Mouse (Mus musculus): ENCODE results near the gene Srpx. TPM values are rescaled to one million over a fixed set of nuclear protein-coding genes. Genes with fewer than 3 reads are reported as not detected.

The Srpx gene
- polyA plus RNA-seq, 1 experiment from 2014 or later = 3.1 TPM

DNA sequence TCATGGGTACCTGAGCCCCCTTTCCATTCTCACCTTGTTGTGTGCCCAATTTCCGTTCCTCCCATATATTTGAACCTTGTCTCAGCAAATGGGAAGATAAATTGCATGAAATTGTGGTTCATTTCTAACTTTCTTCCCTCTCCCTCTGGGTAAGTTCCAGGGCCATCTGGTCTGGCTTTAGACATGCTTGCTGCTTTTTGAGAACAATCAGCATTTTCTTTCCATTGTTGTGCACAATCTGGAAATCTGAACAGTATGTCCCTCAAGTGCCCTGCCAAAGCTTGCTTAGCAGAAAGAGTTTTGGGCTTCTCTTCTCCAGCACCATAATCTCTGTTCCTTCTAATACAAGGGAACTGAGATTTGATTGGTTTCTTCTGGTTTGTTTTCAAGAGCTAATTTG, 53.7 kb downstream of the Srpx start:
- 88% methylated on average over 1 of the region's 1 CpGs for WGBS
- Histone ChIP-seq H3K4me3 (no peak overlapping the region), H3K36me3 (replicated peaks) (no peaks in the 10 kb centered on the region), H3K9me3 (no peaks in the 10 kb centered on the region), H3K4me1 (no peaks in the 10 kb centered on the region), H3K27me3 (ENCODE audit: poor library complexity, severe bottlenecking) (no peaks in the 10 kb centered on the region), H3K27ac (no peak overlapping the region)
- no peak for DNase-seq (ENCODE audit: extremely low spot score, low spot score)

DNA sequence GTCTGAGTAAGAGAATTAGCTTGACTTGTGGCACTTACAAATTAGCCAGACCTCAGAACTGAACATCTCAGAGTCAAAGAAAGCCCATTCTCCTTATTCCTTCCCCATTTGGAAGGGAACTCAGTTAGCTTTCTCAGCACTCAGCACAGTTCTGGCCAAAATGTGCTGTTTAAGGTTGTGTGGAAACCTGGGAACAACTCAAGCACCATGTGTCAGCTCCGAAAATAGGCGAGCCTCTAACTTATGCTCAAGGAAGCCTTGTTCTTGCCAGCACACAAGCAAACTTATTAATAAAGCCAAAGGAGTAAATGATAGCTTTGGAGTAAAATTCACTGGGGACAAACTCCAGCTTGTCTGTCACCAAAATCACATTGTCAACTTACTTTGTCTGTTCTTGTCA, 54.1 kb downstream of the Srpx start:
- DNase-seq (ENCODE audit: extremely low spot score, low spot score) = no peak
- Histone ChIP-seq H3K36me3 (replicated peaks) (no peaks in the 10 kb centered on the region), H3K9me3 (no peaks in the 10 kb centered on the region), H3K27me3 (ENCODE audit: poor library complexity, severe bottlenecking) (no peaks in the 10 kb centered on the region), H3K4me1 (no peaks in the 10 kb centered on the region), H3K4me3 (no peak overlapping the region), H3K27ac (no peak overlapping the region)
- WGBS = 90% methylated on average over 2 of the region's 2 CpGs

DNA sequence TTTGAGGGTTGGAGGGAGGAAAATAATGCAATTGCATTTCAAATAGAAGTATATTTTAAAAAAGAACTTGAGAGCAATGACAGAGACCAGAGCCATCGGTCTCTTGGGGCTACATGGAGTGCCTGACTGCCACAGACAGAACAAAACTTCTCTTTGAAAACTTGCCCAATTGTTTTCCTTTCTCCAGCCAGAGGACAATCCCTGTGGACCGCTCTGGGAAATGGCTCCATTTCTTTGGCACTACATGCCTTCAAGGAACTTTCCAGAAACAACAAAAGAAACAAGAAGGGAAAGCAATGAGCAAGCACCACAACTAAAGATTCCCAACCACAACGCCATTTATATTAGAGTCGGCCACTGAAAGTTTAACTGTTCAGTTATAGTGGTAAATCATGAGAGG, 55.3 kb downstream of the Srpx start:
- H3K27me3 ChIP-seq (ENCODE audit: poor library complexity, severe bottlenecking) = no peaks in the 10 kb centered on the region
- 83% methylated on average over 4 of the region's 4 CpGs for WGBS
- H3K9me3 ChIP-seq = no peaks in the 10 kb centered on the region
- no peaks in the 10 kb centered on the region for H3K36me3 ChIP-seq (replicated peaks)
- no peak overlapping the region for H3K4me3 ChIP-seq
- H3K27ac ChIP-seq = no peak overlapping the region
- no peaks in the 10 kb centered on the region for H3K4me1 ChIP-seq
- no peak for DNase-seq (ENCODE audit: extremely low spot score, low spot score)

DNA sequence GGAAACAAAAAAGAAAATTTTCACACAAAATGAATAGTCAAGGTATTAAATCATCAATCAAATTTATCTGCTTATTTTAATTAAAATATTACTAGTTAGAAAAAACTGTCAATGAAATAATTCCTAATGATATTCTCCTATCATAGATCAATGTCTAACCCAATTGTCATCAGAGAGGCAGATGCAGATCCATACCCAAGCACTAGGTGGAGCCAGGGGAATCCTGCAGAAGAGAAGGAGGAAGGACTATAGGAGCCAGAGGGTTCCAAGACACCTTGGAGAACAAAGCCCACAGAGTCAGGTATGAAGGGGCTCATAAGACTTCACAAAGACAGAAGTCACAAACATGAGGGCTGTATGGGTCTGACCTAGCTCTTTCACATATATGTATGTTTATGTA, 82.8 kb downstream of the Srpx start:
- Histone ChIP-seq H3K36me3 (replicated peaks) (no peaks in the 10 kb centered on the region), H3K4me1 (no peaks in the 10 kb centered on the region), H3K27me3 (ENCODE audit: poor library complexity, severe bottlenecking) (no peaks in the 10 kb centered on the region), H3K27ac (no peak overlapping the region), H3K9me3 (no peaks in the 10 kb centered on the region), H3K4me3 (no peak overlapping the region)
- no peak for DNase-seq (ENCODE audit: extremely low spot score, low spot score)

DNA sequence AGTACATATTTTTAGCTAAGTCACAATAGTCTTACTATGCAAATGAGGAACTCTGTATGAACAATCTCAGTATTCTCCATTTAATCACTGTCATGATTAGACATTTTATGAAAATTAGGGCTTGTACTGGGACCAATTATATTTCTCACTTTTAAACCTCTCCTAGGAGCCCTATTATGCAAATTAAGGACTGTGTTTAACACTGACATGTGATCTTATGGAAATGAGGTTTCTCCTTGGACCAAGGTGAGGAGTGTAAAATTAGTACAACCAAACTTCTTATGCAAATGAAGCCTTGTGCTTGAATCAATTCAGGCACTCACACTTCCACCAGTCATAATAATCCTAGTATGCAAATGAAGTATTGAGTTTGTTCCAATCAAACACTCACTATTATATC, 107.3 kb downstream of the Srpx start:
- no peak for DNase-seq (ENCODE audit: extremely low spot score, low spot score)
- no peaks in the 10 kb centered on the region for H3K27me3 ChIP-seq (ENCODE audit: poor library complexity, severe bottlenecking)
- no peak overlapping the region for H3K27ac ChIP-seq
- H3K36me3 ChIP-seq (replicated peaks) = no peaks in the 10 kb centered on the region
- H3K4me1 ChIP-seq = no peaks in the 10 kb centered on the region
- H3K4me3 ChIP-seq = no peak overlapping the region
- H3K9me3 ChIP-seq = no peaks in the 10 kb centered on the region

DNA sequence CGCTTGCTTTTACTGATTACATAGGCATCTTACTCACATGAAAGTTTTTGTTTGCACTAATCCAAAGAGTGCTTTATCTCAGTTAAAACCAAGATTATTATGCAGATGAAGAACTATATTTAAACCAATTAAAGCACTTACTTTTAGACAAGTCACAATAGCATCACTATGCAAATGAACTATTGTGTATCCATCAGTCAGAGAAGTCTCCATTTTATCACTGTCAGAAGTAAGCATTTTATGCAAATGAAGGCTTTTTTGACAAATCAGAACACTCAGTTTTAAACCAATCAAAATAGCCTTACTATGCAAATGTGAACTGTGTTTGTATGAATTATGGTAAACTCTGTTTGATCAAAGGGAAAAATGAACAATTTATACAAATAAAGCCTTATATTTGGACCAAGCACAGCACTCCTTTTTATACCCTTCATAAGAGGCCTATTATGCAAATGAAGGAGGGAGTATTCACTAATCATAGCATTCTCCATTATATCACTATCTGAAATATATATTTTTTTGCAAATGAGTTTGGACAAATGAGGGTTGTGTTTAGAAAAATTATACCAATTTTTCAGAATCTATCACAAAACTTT, 109.7 kb downstream of the Srpx start:
- no peaks in the 10 kb centered on the region for H3K9me3 ChIP-seq
- H3K27ac ChIP-seq = no peak overlapping the region
- WGBS = 93% methylated on average over 1 of the region's 1 CpGs
- DNase-seq (ENCODE audit: extremely low spot score, low spot score) = no peak
- H3K36me3 ChIP-seq (replicated peaks) = no peaks in the 10 kb centered on the region
- H3K4me3 ChIP-seq = no peak overlapping the region
- H3K27me3 ChIP-seq (ENCODE audit: poor library complexity, severe bottlenecking) = no peaks in the 10 kb centered on the region
- H3K4me1 ChIP-seq = no peaks in the 10 kb centered on the region

DNA sequence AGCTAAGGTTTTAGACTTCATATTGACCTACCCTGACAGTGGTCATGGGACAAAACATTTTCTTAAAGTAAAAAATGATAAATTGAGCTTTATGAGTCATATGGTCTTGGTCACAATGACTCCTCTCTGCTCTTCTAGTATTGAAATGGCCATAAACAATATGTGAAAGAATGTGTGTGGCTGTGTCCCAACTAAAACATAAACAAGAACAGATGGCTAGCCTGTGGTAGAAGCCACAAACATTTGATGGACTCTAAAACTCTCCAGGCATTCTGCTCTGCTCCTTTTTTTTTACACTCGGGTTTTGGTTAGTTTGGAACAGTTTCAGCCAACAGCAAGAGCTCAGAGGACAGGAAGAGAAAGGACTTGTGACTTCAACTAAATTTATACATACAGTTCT, 111.6 kb downstream of the Srpx start:
- WGBS = 85% methylated on average over 1 of the region's 1 CpGs
- no peaks in the 10 kb centered on the region for H3K4me1 ChIP-seq
- H3K4me3 ChIP-seq = no peak overlapping the region
- no peaks in the 10 kb centered on the region for H3K9me3 ChIP-seq
- no peak for DNase-seq (ENCODE audit: extremely low spot score, low spot score)
- H3K36me3 ChIP-seq (replicated peaks) = no peaks in the 10 kb centered on the region
- no peaks in the 10 kb centered on the region for H3K27me3 ChIP-seq (ENCODE audit: poor library complexity, severe bottlenecking)
- no peak overlapping the region for H3K27ac ChIP-seq

DNA sequence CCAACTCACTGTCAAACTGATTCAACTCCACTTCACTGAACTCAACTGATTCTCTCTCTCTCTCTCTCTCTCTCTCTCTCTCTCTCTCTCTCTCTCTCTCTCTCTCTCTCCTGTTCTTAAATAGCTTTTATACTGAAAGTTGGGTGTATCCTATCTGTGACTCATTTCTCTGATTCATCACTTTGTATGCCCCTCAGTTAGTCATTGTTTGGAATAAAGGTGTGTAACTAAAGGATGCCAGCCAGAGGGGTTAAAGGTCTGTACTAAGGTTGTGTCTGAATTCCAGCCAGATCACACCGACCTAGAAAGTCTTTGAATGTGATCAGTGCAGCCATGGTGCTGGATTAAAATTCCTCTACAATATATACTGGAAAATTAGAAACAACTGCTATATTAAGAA, 116.8 kb downstream of the Srpx start:
- Histone ChIP-seq H3K4me1 (no peaks in the 10 kb centered on the region), H3K27me3 (ENCODE audit: poor library complexity, severe bottlenecking) (no peaks in the 10 kb centered on the region), H3K4me3 (no peak overlapping the region), H3K9me3 (no peaks in the 10 kb centered on the region), H3K27ac (no peak overlapping the region), H3K36me3 (replicated peaks) (no peaks in the 10 kb centered on the region)
- DNase-seq (ENCODE audit: extremely low spot score, low spot score) = no peak
- WGBS = 79% methylated on average over 1 of the region's 1 CpGs

Other genes starting within 250 kb of the Srpx start
- 0.73 and 0.90 TPM in 2 replicates for gene Sytl5, start 232.1 kb downstream of the Srpx start, polyA plus RNA-seq (2016; fragmentation: Nextera tagmentation; extraction: Ambion mirVana)
- 28.4 and 29.2 TPM in 2 replicates for gene Rpgr, start 99.2 kb upstream of the Srpx start, polyA plus RNA-seq (2016; fragmentation: Nextera tagmentation; extraction: Ambion mirVana)
- not detected in 2 replicates for gene Otc, start 134.6 kb upstream of the Srpx start, polyA plus RNA-seq (2016; fragmentation: Nextera tagmentation; extraction: Ambion mirVana)